Mouse (Mus musculus): ENCODE results near the gene Spatc1l.

The Spatc1l gene

DNA sequence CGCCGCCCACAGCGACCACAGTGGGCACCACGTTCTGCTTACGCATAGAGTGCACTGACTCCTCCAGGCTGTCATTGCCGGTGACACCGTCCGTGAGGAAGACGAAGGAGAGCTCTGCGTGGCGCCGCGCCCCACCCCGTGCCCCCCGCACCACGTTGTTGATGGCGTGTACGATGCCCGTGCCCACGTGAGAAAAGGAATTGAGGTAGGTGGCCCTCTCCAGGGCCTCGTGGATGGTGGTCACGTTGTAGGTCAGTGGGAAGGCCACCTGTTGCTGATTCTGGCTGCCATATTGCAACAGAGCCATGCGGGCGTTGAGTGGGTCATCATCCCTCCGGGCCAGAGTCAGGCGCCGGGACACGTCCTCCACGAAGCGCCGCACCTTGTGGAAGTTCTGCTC is 34.3 kb downstream of the Spatc1l start:
- DNase-seq (ENCODE audit: low spot score in 2 of 2): no peak

DNA sequence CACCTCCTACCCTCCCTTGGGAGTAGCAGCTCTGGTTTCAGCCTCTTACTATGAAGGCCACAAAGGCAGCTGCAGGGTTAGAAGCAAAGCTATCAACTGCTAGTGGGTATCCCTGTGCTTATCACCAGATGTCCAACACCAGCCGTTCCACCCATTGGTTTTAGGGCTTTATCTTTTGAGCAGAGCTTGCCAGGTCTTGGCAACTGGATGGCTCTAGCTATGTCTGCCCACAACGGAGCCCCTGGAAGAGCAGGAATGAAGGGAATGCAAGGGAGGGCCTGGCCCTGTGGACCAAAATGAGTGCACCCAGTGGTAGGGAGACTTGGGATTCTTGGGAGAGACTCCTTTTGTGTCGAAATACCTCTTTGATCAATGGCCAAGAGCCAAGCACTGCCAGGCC is 40.6 kb downstream of the Spatc1l start:
- no peak for DNase-seq (ENCODE audit: low spot score in 2 of 2)

DNA sequence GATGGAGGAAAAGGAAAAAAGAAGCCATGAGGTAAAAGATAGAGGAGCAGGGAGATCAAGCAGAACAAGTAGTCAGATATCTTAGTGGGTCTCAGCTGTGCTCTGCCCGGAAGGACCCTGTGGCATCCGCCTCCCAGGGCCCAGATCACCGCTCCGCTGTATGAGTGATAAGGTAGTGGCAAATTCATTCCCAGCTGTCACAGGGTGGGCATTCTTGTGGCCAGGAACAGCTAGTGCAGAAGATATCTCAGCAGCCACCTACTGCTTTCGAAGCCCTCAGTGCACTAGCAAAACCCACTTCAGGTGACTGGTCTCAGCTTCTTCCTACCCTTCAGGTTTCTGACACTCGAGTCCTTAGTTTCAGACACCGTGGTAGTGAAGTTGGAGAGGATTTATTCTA is 50.4 kb downstream of the Spatc1l start:
- no peak for DNase-seq (ENCODE audit: low spot score in 2 of 2)

All from right cerebral cortex, adult 2 months (tissue).